Mouse (Mus musculus): ENCODE results near the gene Tmem186. TPM values are rescaled to one million over a fixed set of nuclear protein-coding genes. Genes with fewer than 3 reads are reported as not detected.

The Tmem186 gene
- polyA plus RNA-seq, 1 experiment: 13.7 TPM

DNA sequence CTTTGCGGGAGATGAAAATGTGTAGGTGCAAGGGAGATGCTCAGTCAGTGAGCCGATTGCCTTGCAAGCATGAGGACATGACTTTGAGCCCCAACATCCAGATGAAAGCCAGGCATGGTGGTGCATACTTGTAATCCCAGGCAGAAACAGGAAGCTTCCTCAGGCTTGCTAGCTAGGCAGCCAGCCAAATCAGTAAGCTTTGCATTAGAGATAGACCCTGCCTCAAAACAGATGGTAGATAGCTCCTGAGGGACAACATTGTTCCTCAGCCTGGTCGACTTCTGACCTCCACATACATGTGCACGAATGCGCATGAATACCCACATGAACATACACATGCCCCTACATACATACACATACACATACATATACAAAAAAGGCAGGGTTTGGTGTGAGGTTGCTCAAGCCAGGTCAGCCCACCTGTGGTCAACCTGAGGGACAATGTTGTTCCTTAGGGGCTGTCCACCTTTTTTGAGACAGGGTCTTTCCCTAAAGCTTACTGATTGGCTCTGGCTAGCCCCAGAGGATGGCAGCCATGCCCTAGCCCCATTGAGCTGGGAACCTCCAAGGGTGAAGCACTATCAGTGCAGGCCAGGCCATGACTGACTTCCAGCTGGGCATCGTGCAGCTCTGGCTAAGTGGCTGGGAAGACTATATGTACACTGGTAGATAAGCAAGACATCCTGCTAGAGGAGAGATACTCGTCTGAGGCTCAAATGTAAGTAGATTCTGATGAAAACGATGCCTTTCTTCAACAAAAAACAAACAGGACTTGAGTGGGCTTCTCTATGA lies 25.1 kb downstream of the Tmem186 start:
- DNase-seq (ENCODE audit: low spot score): no peak

DNA sequence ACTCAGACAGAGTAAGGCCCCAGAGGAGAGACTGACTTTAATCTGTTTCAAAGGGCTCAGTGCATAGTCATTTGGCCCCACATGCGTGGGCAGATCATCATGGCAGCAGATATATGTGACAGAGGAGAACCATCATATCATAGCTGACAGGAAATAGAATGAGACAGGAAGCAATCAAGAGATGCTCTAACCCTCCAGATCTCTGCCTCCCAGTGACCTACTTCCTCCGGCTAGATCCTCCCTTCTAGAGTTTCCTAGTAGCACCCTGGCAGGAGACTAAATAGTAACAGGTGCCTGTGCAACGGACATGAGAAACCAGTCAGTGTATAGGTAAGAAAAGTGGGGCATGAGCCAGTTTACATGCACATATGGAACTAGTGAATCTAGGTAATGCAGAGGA lies 27.1 kb downstream of the Tmem186 start:
- no peak for DNase-seq (ENCODE audit: low spot score)

DNA sequence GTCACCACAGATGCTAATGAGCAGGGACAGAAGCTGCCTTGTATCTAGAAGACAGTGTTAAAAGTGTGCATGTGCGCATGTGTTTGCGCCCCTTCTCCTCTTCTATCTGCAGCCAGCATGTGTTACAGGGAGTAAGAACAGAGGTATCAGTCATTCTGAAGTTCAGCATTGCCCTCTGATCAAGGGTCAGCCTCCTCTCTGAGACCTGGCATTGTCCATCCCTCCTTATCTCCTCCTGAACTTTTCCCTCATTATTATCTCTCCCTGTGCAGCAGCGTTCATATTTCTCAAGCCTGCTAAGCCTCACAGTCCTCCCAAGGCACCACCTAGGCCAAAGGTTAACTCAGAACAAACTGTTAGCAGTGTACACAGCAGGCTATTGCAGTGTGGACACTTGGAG lies 33.7 kb downstream of the Tmem186 start:
- DNase-seq (ENCODE audit: low spot score): no peak

DNA sequence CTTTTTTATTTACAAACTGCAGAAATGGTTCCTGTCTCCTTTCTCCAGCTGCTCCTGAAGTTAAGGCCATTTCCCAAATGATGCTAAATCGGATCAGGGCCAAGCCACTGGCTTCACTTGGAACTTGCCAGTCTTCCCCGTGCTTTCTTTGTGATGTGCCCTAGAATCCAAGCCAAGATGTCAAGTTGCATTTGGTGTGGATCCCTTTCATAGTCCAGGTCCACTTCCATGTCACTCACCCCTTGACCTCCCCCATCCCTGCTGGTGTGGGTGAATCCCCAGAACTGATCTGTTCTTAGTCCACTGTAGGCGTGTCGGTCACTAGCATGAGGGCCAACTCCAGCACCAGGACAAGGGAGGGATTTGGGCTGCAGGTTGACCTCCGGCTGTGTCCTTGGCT lies 40.0 kb downstream of the Tmem186 start:
- no peak for DNase-seq (ENCODE audit: low spot score)

DNA sequence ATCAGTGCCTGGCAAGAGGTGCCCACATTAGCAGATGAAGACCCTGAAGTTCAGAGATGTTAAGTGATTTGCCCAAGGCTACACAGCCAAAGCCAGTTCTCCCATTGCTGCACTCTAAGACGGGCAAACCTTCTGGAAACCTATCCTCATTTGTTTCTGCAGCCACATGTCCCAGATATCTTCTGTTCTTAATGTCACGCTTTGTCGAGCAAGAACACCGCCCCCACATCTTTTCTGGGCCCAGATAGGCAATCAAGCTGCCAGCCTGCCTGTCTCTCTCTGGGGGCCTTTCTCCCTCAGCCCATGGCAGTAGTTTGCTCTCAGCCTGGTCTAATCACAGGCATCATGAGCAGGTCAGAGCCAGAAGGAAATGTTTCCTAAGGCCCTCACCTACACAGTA lies 41.2 kb downstream of the Tmem186 start:
- DNase-seq (ENCODE audit: low spot score): no peak

DNA sequence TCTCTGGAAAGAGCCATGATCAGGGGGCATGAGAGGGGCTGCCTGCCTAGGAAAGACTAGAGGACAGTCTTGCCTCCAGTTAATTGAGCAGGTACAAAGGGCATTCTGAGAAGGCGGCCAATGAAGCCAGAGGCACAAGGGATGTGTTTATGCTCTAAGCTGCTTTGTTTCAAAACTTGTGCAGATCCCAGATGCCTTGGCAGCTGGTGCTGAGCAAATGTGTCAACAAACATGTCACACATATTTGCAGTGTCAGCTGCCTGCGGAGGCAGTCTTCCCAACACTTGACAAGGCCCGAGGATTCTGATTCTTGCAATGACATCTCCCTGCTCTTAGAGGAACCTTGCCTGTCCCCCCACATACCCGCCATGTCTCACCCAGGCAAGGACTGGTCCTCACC lies 42.1 kb downstream of the Tmem186 start:
- DNase-seq (ENCODE audit: low spot score): no peak

DNA sequence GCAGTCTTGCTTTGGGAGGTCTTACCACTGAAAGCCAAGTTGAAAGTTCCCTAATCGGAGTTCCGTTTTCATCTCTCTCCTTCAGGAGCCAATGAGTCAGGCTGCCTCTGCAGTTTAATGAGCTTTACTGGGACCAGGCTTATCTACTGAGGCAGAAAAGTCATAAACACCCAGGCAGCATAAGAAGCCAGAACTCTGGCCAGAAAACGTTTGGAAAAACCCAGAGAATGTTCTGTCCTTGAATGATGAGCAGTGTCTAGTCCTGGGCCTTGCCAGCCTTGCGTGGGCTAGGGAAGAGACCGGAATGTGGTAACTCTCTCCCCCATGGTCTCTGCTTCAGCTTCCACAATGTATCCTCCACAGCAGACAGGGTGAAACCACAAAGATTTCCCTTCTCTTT lies 52.5 kb downstream of the Tmem186 start:
- DNase-seq (ENCODE audit: low spot score): no peak

DNA sequence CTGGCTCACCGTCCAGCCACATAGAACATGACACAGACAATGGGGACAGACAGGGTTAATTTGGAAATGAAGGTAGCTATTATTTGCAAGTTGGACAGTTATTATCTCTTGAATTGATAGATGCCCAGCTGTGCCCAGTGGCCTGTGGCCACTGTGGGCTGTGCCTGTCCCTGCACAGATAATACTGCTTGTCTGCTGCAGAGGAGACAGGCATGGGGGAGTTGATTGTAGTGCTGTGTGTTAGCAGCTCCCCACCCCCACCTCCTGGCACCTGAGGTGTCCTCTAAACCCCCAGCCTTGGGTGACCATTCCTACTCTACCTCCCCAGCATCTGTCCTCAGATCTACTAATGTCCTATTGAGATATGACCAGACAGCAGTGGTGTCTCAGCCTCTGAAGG lies 53.3 kb downstream of the Tmem186 start:
- no peak for DNase-seq (ENCODE audit: low spot score)

Other genes with a start within 250 kb of the Tmem186 start
- gene Tmem114, start 212.6 kb downstream of the Tmem186 start, polyA plus RNA-seq (2012; rRNA removed): 0.04 TPM in 1 of 2 replicates, not detected in the other
- 26.1 and 28.4 TPM in 2 replicates for gene Mettl22, start 166.9 kb downstream of the Tmem186 start, polyA plus RNA-seq (2012; rRNA removed)
- gene Abat, start 124.3 kb downstream of the Tmem186 start, polyA plus RNA-seq (2012; rRNA removed): 11.7 and 16.7 TPM in 2 replicates
- 51.1 and 52.1 TPM in 2 replicates for gene Pmm2, start within 50 bp of the Tmem186 start, polyA plus RNA-seq (2012; rRNA removed)
- gene Carhsp1, start 34.4 kb upstream of the Tmem186 start, polyA plus RNA-seq (2012; rRNA removed): 43.5 and 49.9 TPM in 2 replicates
- not detected in 2 replicates for gene Gm5767, start 43.1 kb upstream of the Tmem186 start, polyA plus RNA-seq (2012; rRNA removed)
- 61.8 and 67.7 TPM in 2 replicates for gene Usp7, start 154.6 kb upstream of the Tmem186 start, polyA plus RNA-seq (2012; rRNA removed)
- gene 1810013L24Rik, start 192.4 kb upstream of the Tmem186 start, polyA plus RNA-seq (2012; rRNA removed): 38.5 and 48.2 TPM in 2 replicates